Mouse (Mus musculus) lung, postnatal 0 days (tissue): ENCODE data around the gene Brd3.

Experiments used
- CTCF ChIP-seq: IDR thresholded peaks from 2 replicates; pipeline ENCODE4 v1.5.1; 2016; ENCODE audit warnings: antibody characterized with exemption, mild to moderate bottlenecking
- EP300 ChIP-seq: IDR thresholded peaks from 2 replicates; pipeline ENCODE4 v1.6.1; 2016; ENCODE audit warnings: antibody characterized with exemption, mild to moderate bottlenecking, control low read depth

DNA sequence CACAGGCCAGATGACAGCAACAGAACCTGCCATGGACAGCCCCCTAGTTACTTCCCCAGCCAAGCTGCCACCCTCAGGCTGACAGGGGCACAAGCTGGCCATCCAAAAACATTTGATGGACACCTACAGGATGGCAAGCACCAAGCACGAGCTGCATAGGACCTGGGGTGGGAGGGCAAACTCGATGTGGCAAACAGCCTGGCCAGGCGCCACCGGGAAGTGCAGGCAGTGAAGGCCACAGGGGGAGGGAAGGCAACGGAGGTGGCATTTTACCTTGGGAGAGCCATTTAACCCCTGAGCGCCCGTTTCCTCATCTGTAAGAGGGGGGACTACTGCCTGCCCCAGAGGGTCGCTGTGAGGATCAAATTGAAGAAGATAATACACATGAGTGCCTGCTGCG is 46.8 kb downstream of the Brd3 start:
- TF ChIP-seq CTCF: no peak
- no peak for TF ChIP-seq EP300
